Mouse (Mus musculus) ES-E14 (cell line): ENCODE data around the gene Ubr1. TPM values are rescaled to one million over a fixed set of nuclear protein-coding genes. Genes with fewer than 3 reads are reported as not detected.

Experiments used
- DNase-seq: peaks from one replicate; pipeline ENCODE4 v3.0.0-alpha.2; 2013; ENCODE audit warnings: low read depth, low spot score
- H3K27ac ChIP-seq: 2 replicates; pipeline ENCODE4 v1.5.1; 2012; ENCODE audit warnings: low read depth, mild to moderate bottlenecking, low read length, moderate library complexity, mixed read lengths; ENCODE audit not compliant: poor library complexity, insufficient read depth, severe bottlenecking
- H3K36me3 ChIP-seq: 2 replicates; pipeline ENCODE4 v1.6.1; 2012; ENCODE audit warnings: mild to moderate bottlenecking, low read length, moderate library complexity, mixed read lengths; ENCODE audit not compliant: control insufficient read depth, poor library complexity, insufficient read depth, severe bottlenecking
- H3K4me1 ChIP-seq, 2 experiments: fragments of 150-350 bp in 1 of 2; sonication (generic) in 1 of 2; 2 replicates each; pipeline ENCODE4 v1.6.1; 2012; ENCODE audit warnings: low read length in 2 of 2, mild to moderate bottlenecking in 1 of 2, mixed read lengths in 1 of 2; ENCODE audit not compliant: control insufficient read depth in 2 of 2, insufficient read depth in 2 of 2, poor library complexity in 1 of 2
- H3K4me3 ChIP-seq, 2 experiments: fragments of 150-350 bp in 1 of 2; sonication (generic) in 1 of 2; 2 replicates each; pipeline ENCODE4 v1.5.1; 2012; ENCODE audit warnings: low read length in 2 of 2, low read depth in 1 of 2, mild to moderate bottlenecking in 1 of 2, mixed read lengths in 1 of 2; ENCODE audit not compliant: insufficient read depth in 1 of 2, poor library complexity in 1 of 2, severe bottlenecking in 1 of 2
- H3K9ac ChIP-seq: 2 replicates; pipeline ENCODE4 v1.6.1; 2012; ENCODE audit warnings: low read depth, mild to moderate bottlenecking, low read length, mixed read lengths; ENCODE audit not compliant: poor library complexity, insufficient read depth, severe bottlenecking
- H3K9me3 ChIP-seq: fragments of 150-350 bp; sonication (generic); 2 replicates; pipeline ENCODE4 v1.6.1; 2012; ENCODE audit warnings: low read depth, mild to moderate bottlenecking, low read length; ENCODE audit not compliant: control insufficient read depth, insufficient read depth
- CHD2 ChIP-seq: IDR thresholded peaks from 2 replicates; pipeline ENCODE4 v1.6.1; 2014; ENCODE audit warnings: mild to moderate bottlenecking, low read depth, low read length, inconsistent platforms
- HCFC1 ChIP-seq: IDR thresholded peaks from 2 replicates; pipeline ENCODE4 v1.6.1; 2012; ENCODE audit warnings: low read length, inconsistent platforms, borderline replicate concordance; ENCODE audit not compliant: insufficient read depth
- MAFK ChIP-seq: IDR thresholded peaks from 2 replicates; pipeline ENCODE4 v1.6.1; 2014; ENCODE audit warnings: mild to moderate bottlenecking, low read depth, low read length, inconsistent platforms; ENCODE audit not compliant: insufficient read depth
- ZC3H11A ChIP-seq: IDR thresholded peaks from 2 replicates; pipeline ENCODE4 v1.6.1; 2012; ENCODE audit warnings: low read depth, mild to moderate bottlenecking, inconsistent platforms, low read length, borderline replicate concordance
- ZNF384 ChIP-seq: IDR thresholded peaks from 2 replicates; pipeline ENCODE4 v1.6.1; 2012; ENCODE audit warnings: low read depth, low read length, inconsistent platforms
- in situ Hi-C, 2 experiments: fragments of 600-800 bp; cut with MboI; formaldehyde crosslinking; loops; one replicate each; pipeline ENCODE4 v1.15.1; 2025; ENCODE audit warnings: low sequenced_read_pairs in 2 of 2, inconsistent platforms in 1 of 2; ENCODE audit not compliant: unreplicated experiment in 2 of 2
- total RNA-seq: library from RNA; depleted of rRNA; stranded (reverse); fragments of 300-350 nt; gene quantifications from 2 replicates; pipeline ENCODE4 v1.2.3, GENCODE M21; 2012

The Ubr1 gene
- total RNA-seq, 1 experiment, result 21.9 TPM

- in situ Hi-C loops, result no loop called here
- DNase-seq, result no peak
- H3K36me3 ChIP-seq, result no peaks in the 10 kb centered on the region
- H3K9ac ChIP-seq, result no peak overlapping the region
- H3K9me3 ChIP-seq, result no peaks in the 10 kb centered on the region
- no peak overlapping the region for H3K4me3 ChIP-seq
- no peak overlapping the region for H3K27ac ChIP-seq
- TF ChIP-seq HCFC1 (no peak), CHD2 (no peak), ZC3H11A (no peak), MAFK (no peak), ZNF384 (no peak)
- peaks cover 2% of the 10 kb centered on the region in 2 experiments; a peak in 1 of 4 replicates for H3K4me1 ChIP-seq
These were observed 1.3 kb upstream of the Ubr1 start for GRCm38 (mm10) chr2:120971766-120972165.

DNA sequence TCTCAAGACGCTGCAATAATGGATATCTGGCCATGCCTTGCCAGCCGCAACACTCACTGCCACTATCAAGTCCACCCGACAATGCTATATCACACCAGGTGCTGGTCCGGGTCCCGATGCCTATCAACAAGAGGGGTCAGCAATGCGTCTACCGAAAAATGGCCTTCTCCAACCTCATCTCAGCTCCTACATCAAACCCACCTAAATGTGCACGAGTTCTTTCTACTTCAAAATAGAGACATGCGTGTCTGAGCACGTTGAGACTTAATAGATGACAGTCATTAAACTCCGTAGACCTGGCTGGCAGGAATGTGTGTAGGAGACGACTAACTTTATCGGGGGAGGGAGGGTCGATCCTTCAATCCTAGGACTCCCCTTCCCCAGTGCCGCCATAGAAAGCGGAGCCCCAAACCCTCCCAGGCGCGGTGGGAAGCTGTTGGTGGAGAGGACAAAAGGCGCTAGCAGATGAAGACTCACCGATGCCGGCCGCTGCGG is 423 bp downstream of the Ubr1 start:
- TF ChIP-seq ZNF384 (no peak), CHD2 (no peak), ZC3H11A (no peak)
- H3K4me1 ChIP-seq, result peaks cover 0 to 2% of the 10 kb centered on the region in 2 experiments; a peak in 1 of 4 replicates
- 0 out of 2 replicates have a peak overlapping the region, but pooled peaks have one; percentile 17 for H3K27ac ChIP-seq
- H3K9ac ChIP-seq, result peak overlapping the region; percentile 97
- in situ Hi-C loops, result no loop called here
- H3K36me3 ChIP-seq, result no peaks in the 10 kb centered on the region
- no peak for DNase-seq
- H3K4me3 ChIP-seq, result peak overlapping the region; percentile 97 to 100
- H3K9me3 ChIP-seq, result no peaks in the 10 kb centered on the region

GRCm38 (mm10) chr2:120965486-120965885 is 5.0 kb downstream of the Ubr1 start:
- Histone ChIP-seq H3K9me3 (no peaks in the 10 kb centered on the region), H3K4me1 (no peaks in the 10 kb centered on the region), H3K27ac (no peak overlapping the region), H3K4me3 (no peak overlapping the region), H3K36me3 (no peaks in the 10 kb centered on the region), H3K9ac (no peak overlapping the region)
- in situ Hi-C loops, result no loop called here
- no peak for TF ChIP-seq ZNF384
- TF ChIP-seq MAFK, result no peak
- no peak for DNase-seq

DNA sequence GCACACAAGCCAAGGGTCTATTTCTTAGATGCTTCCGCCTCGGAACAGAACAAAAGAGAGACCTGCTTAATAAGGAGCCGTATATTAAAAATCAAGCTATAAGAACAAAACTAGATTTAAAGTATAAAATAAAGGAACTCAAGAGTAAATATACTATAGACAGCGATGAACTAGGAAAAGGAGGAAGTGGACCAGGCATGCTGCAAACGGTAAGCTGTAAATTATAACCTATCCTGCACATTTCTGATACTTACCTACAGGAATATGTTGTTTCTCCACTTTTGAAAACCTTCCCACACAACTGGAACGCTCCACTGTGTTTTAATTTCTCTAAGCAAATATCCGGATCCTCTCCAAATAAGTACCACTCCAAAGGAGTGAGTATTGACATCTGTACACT is 7.4 kb downstream of the Ubr1 start:
- H3K36me3 ChIP-seq, result no peaks in the 10 kb centered on the region
- in situ Hi-C loops, result no loop called here
- no peaks in the 10 kb centered on the region for H3K9me3 ChIP-seq
- no peak for DNase-seq
- H3K27ac ChIP-seq, result no peak overlapping the region
- no peak for TF ChIP-seq CHD2
- TF ChIP-seq HCFC1, result no peak
- TF ChIP-seq ZNF384, result no peak
- TF ChIP-seq MAFK, result no peak
- TF ChIP-seq ZC3H11A, result no peak
- no peak overlapping the region for H3K9ac ChIP-seq
- no peaks in the 10 kb centered on the region for H3K4me1 ChIP-seq
- H3K4me3 ChIP-seq, result no peak overlapping the region

- no peaks in the 10 kb centered on the region for H3K9me3 ChIP-seq
- H3K4me1 ChIP-seq, result no peaks in the 10 kb centered on the region
- no peak overlapping the region for H3K4me3 ChIP-seq
- TF ChIP-seq HCFC1, result no peak
- TF ChIP-seq ZNF384, result no peak
- no peak for TF ChIP-seq ZC3H11A
- no peak for TF ChIP-seq MAFK
- no peak for TF ChIP-seq CHD2
- H3K9ac ChIP-seq, result no peak overlapping the region
- DNase-seq, result no peak
- no peak overlapping the region for H3K27ac ChIP-seq
- in situ Hi-C loops, result no loop called here
- no peaks in the 10 kb centered on the region for H3K36me3 ChIP-seq
These were observed 10.3 kb downstream of the Ubr1 start for GRCm38 (mm10) chr2:120960261-120960660.
